Mouse (Mus musculus): ENCODE measurements at regions not wholly inside any gene's neighbourhood (a gene's known extent, or its start where the extent isn't known, plus 50 kb on each side); places are given as distances from the start of the nearest gene placed in this dataset.

DNA sequence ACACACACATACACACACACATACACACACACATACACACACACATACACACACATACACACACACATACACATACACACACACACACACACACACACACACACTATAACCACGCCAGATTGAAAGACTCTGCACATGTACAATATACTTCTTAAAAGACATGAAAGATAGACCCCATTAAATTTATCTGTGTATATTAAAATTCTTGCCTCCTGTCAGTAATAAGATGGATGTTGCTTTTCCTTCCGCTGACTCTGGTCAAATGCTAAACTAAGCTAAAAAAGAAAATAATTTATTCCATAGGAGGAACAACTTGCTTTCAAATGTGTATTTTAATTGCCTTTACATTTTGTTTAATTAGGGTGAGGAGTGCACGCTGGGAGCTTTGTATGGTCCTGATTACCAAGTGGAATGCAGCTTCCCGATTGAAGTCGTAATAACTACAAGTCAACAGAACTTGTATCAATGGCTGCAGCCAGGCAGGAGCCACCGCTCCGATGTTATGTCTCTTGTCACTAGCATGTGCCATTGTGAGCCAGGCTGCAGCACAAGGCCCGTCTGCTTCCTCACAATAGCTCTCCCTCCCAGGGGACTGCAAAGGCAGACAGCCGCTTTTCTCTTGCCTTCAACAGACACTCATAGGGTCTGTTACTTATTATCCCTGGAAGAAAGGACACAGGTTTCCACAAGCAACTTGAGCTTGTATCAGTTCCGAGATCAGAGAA is 129.7 kb downstream of the Dkk1 start:
- intact Hi-C loops (cut with DNase I): no loop called here
- DNase-seq (ENCODE audit: low spot score in 2 of 2): no peak

DNA sequence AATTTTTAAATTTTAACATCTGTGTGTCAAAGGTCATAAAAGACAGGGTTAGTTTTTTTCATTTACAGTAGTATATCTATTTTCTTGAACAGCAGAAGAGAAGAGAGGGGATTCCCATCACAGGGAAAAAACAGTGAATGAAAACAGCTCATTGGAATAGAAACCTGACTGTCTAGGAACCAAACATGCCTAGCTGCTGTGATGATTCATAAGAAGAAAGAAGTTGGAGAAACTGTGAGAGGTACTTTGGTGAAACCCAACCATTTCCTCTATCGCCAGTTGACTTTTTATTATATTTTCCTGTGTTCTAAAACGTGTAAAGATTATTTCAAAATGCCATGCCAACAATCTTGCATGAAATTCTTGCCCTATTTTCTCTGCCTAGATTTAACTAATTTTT is 123.8 kb downstream of the Dkk1 start:
- intact Hi-C loops (cut with DNase I): loop anchor here (5.0 kb wide), 1 partner anchor 132 kb away; no protein-coding TSS in a partner anchor
- DNase-seq (ENCODE audit: low spot score in 2 of 2): no peak

GRCm38 (mm10) chr19:30427484-30427883 is 122.0 kb downstream of the Dkk1 start:
- intact Hi-C loops (cut with DNase I): loop anchor here (5.0 kb wide), 1 partner anchor 130 kb away; no protein-coding TSS in a partner anchor
- DNase-seq (ENCODE audit: low spot score in 2 of 2): peak in 1 of 2 experiments; percentile 2

DNA sequence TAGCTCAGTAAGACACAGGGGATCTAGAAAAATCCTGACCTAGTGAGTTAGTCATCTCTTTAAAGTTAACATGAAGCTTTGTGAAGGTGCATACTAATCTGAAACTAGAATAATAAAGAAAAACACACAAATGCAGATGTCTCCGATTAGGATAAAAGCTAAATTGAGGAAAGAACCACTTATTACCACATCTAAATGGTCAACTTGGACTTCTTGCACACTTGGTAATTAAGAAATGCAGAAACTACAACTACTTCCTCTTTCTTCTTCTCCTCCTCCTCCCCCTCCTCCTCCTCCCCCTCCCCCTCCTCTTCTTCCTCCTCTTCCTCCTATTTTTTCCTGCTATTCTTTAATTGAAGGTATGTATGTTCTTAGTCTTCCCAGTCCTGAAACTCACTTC is 116.3 kb downstream of the Dkk1 start:
- intact Hi-C loops (cut with DNase I): no loop called here
- DNase-seq (ENCODE audit: low spot score in 2 of 2): no peak

DNA sequence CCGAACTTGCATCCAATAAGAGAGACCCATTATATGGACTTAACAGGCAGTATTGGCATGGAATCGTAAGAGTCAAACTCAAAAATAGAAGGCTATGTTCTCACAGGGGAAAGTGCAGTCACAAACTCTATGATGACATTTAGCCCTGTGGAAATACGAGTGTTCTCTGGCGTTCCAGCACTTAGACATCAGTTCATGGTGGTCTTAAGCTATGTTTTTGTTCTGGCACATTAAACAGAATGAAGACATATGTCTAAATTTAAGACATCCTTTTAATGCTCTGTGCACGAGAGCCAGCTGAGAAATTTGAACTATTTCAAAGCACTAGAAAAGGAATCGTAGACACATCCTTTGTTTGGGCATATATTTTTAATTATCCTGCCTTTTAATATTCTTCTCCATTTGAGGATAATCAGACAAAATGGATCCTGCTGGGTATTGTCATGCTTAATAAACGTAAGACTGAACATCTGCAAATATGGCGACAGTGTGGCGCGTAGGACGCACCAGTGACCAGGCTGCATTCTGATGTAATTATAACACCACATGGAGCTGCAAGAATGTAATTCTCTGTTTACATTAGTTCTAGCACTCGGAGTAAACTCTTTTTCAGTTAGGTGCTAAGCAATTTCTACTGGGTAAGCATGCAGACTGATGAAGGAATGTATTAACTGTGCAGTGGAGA is 114.3 kb downstream of the Dkk1 start:
- intact Hi-C loops (cut with DNase I): no loop called here
- DNase-seq (ENCODE audit: low spot score in 2 of 2): no peak

DNA sequence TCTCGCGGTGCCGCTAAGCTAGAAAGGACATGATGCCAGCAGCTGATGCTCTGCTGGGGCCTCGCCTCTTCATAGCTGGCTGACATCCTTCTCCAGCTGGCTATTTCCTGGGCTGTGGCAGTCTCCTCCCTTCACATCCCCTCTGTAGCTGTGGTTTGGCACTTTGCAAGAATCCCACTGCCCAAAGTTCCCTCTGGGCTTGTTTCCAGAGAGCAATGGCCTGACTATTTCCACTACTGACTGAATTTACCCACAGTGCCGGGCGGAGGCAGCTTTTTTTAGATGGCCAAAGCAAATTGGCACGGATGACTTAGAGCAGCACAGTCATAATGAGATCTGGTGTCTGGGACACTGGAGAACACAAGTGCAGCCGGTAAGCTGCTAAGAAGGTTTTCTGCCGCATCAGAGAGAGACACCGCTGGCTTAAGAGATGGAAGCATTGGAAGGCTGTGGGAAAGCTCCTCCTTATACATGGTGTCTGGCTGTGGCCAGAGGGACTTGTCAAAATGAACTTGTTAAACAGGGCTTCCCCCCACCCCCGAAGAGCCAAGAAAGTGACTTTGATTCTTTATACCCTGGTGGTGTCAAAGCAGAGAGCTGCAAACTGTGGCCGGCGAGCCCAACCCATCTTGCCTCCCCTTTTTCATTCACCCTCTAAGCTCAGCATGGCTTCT is 98.5 kb downstream of the Dkk1 start:
- peak in 1 of 2 experiments; percentile 0 for DNase-seq (ENCODE audit: low spot score in 2 of 2)
- intact Hi-C loops (cut with DNase I): no loop called here

GRCm38 (mm10) chr19:30451543-30451920 is 97.9 kb downstream of the Dkk1 start:
- intact Hi-C loops (cut with DNase I): no loop called here
- DNase-seq (ENCODE audit: low spot score in 2 of 2): peak in 1 of 2 experiments; percentile 2

DNA sequence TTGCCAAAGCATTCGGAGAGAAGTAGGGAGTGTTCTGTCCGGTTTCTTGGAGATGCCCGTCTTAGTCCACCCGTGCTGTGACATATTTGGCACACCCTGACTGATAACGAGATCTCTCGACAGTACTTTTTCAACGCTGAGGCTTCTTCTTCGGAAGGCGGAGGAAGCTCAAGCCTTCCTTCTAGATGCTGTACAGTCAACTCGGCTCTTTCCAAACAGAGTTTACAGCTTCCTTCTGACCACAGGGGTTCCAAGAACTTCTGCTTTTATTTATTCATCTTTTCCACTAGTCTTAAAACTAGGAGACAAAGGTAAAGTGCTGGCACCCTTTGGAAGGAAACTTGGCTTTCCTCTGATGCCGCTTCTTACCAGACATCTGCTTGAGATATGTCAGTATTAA is 96.8 kb downstream of the Dkk1 start:
- intact Hi-C loops (cut with DNase I): no loop called here

DNA sequence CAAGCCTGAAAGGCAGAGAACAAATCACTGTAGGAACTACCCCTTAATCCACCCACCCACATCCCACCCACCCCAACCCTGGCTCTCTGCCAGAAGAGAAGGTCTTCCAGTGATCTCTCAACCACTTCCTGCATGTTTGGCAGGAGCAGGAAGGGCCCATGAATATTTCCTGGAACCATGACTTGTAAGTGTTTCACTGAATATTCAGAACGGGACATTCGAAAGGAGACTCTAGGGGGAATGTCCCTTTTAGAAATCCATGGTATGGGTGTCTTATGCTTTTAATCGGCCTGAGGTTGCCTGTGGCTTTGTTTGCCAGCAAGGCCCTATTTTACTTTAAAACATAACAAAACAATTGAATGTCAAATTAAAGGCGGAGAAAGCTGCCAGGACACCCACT is 66.0 kb downstream of the Dkk1 start:
- no peak for DNase-seq (ENCODE audit: low spot score in 2 of 2)
- intact Hi-C loops (cut with DNase I): no loop called here

More for the DNA sequence above, 96.8 kb downstream of the Dkk1 start:
- no peak for DNase-seq (ENCODE audit: low spot score in 2 of 2)

DNA sequence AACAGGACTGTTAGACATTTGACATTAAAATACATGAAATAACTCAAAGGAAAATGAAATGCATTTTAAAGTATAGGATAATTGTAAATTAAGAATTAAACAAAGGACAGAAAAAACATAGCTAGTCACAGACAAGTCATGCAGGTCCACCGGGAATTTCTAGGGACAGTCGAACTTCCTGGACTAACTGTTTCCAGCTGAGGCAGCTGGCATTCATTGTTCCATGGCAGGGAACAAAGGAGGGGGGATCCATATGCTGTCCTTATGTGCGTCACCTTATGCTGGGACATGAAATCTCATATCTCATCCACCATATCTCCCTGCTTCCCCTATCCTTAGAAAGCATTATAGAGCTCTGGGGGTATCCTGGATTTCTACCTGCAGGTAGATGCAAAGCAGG is 59.7 kb downstream of the Dkk1 start:
- intact Hi-C loops (cut with DNase I): no loop called here
- no peak for DNase-seq (ENCODE audit: low spot score in 2 of 2)

DNA sequence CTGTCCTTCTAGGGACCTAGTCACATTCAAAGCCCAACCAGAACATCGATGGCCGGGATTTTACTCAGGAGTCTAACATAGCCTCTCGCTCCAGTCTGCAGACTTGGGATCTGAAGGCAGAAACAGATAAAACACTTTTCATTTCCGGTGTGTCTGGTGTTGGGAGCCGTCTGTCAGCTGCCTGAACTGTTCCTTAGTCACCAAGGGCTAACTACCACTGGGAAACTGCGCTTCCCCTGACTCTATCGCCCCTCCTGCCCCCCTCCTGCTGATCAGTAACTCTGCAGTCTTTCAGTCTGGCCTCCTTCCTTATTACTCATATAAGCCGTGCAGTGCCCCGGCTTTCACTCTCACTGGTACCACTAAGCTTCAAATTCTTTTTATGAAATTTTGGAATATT is 58.5 kb downstream of the Dkk1 start:
- no peak for DNase-seq (ENCODE audit: low spot score in 2 of 2)
- intact Hi-C loops (cut with DNase I): no loop called here

All from left cerebral cortex, postnatal 14 days (tissue).